12 mouse cellular contexts compared by ENCODE assay signal in the genomic region with DNA sequence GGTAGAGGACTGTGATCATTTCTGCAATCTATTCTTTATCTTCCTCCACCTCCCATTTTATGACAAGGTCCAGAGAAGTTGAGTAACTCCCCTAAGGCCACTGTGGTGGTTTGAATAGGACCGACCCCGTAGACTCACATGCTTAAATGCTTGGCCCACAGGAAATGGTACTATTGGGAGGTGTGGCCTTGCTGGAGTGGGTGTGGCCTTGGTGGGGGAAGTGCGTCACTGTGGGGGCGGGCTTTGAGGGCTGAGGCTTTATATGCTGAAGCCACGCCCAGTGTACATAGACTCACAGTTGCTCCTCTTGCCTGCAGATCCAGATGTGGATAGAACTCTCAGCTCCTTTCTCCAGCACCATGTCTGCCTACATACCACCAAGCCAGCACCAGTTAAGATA. TPM values are rescaled to one million over a fixed set of nuclear protein-coding genes. Genes with fewer than 3 reads are reported as not detected.
A peak's percentile ranks its signal among the peaks of the same experiment; 100 is the strongest.
DNase-seq lines count a peak whose midpoint lies in the region; ATAC-seq and TF ChIP-seq lines count a peak whose summit lies in the region.
"Had no signal": no experiment of that assay in that cellular context is flagged by ENCODE, and none has a peak within 500 bp of the region (broad histone marks: within the 10 kb centered on the region; RNA-seq: fewer than 3 reads in every experiment).

No protein-coding gene starts in this region.

- TF ChIP-seq CTCF in intestine, postnatal 0 days (IDR thresholded peaks at IDR 0.05; ENCODE audit: low read depth), result no peak

- no peaks in the 10 kb centered on the region for H3K9me3 ChIP-seq in kidney, embryonic 14.5 days (ENCODE audit: control insufficient read depth, low read length)
- no peaks in the 10 kb centered on the region for H3K9me3 ChIP-seq in neural tube, embryonic 13.5 days
- no peaks in the 10 kb centered on the region for H3K9me3 ChIP-seq in intestine, postnatal 0 days (ENCODE audit: control insufficient read depth)
- H3K9me3 ChIP-seq: liver, embryonic 15.5 days had no signal

- no peak overlapping the region for H3K4me3 ChIP-seq in kidney, embryonic 14.5 days (ENCODE audit: low read length)
- H3K4me3 ChIP-seq in neural tube, embryonic 13.5 days, result no peak overlapping the region
- no peak overlapping the region for H3K4me3 ChIP-seq in intestine, postnatal 0 days (ENCODE audit: low read depth, low read length)
- H3K4me3 ChIP-seq: liver, embryonic 15.5 days had no signal

- H3K4me1 ChIP-seq in kidney, embryonic 14.5 days (ENCODE audit: control insufficient read depth, insufficient read depth, low read length), result peaks cover 8% of the 10 kb centered on the region; the same call in 1 of the 2 replicates
- H3K4me1 ChIP-seq in neural tube, embryonic 13.5 days (replicated peaks), result peaks cover 6% of the 10 kb centered on the region
- H3K4me1 ChIP-seq in intestine, postnatal 0 days (replicated peaks; ENCODE audit: control insufficient read depth, insufficient read depth, low read length), result no peaks in the 10 kb centered on the region
- H3K4me1 ChIP-seq: liver, embryonic 15.5 days had no signal

- no peaks in the 10 kb centered on the region for H3K27me3 ChIP-seq in kidney, embryonic 14.5 days (ENCODE audit: control insufficient read depth, insufficient read depth, low read length)
- H3K27me3 ChIP-seq in neural tube, embryonic 13.5 days, result no peaks in the 10 kb centered on the region
- no peaks in the 10 kb centered on the region for H3K27me3 ChIP-seq in intestine, postnatal 0 days (replicated peaks; ENCODE audit: control insufficient read depth, insufficient read depth, low read length)
- H3K27me3 ChIP-seq: liver, embryonic 15.5 days had no signal

- H3K4me2 ChIP-seq in kidney, embryonic 14.5 days (replicated peaks; ENCODE audit: low read depth, low read length), result no peak overlapping the region
- no peak overlapping the region for H3K4me2 ChIP-seq in neural tube, embryonic 13.5 days
- H3K4me2 ChIP-seq in intestine, postnatal 0 days (replicated peaks; ENCODE audit: low read depth), result no peak overlapping the region
- H3K4me2 ChIP-seq: liver, embryonic 15.5 days had no signal

- H3K36me3 ChIP-seq in kidney, embryonic 14.5 days (ENCODE audit: control insufficient read depth, insufficient read depth, low read length), result no peaks in the 10 kb centered on the region
- no peaks in the 10 kb centered on the region for H3K36me3 ChIP-seq in neural tube, embryonic 13.5 days
- no peaks in the 10 kb centered on the region for H3K36me3 ChIP-seq in intestine, postnatal 0 days (ENCODE audit: control insufficient read depth, insufficient read depth)
- H3K36me3 ChIP-seq: liver, embryonic 15.5 days had no signal

- H3K27ac ChIP-seq in kidney, embryonic 14.5 days (ENCODE audit: low read depth, low read length), result peak overlapping the region; percentile 67; the same call in 1 of the 2 replicates
- peak overlapping the region; percentile 23; the same call in 1 of the 2 replicates for H3K27ac ChIP-seq in neural tube, embryonic 13.5 days (replicated peaks)
- H3K27ac ChIP-seq in intestine, postnatal 0 days (ENCODE audit: low read depth, low read length), result peak overlapping the region; percentile 63
- H3K27ac ChIP-seq: liver, embryonic 15.5 days had no signal

- WGBS in kidney, embryonic 14.5 days, result 82% methylated on average over 5 of the region's 5 CpGs
- WGBS in neural tube, embryonic 13.5 days, result 91% methylated on average over 5 of the region's 5 CpGs
- 59% methylated on average over 5 of the region's 5 CpGs for WGBS in intestine, postnatal 0 days

- no peak for DNase-seq in kidney, postnatal 36 days
- DNase-seq in neural tube, embryonic 10.5 days (ENCODE audit: extremely low spot score, low spot score), result no peak
- no peak for DNase-seq in layer of hippocampus, adult 11-12 months (ENCODE audit: low spot score)
- no peak for DNase-seq in spleen, adult 12 weeks (ENCODE audit: low spot score)
- DNase-seq: cerebellum, adult 9-11 months; forebrain, postnatal 0 days had no signal

- peak; percentile 7; the same call in 1 of the 2 replicates for ATAC-seq in kidney, embryonic 14.5 days (ENCODE audit: low FRiP score, low TSS enrichment)
- no peak for ATAC-seq in neural tube, embryonic 13.5 days (ENCODE audit: low read depth)
- ATAC-seq in intestine, postnatal 0 days, result peak; percentile 31; the same call in 1 of the 2 replicates
- ATAC-seq: activated CD4-positive, CD25-positive, alpha-beta regulatory T cell, adult 4 months; forebrain, postnatal 0 days; inflammation-experienced regulatory T-cells, adult 6 months had no signal

- no peak overlapping the region for H3K9ac ChIP-seq in kidney, embryonic 14.5 days (ENCODE audit: low read depth, low read length)
- H3K9ac ChIP-seq in neural tube, embryonic 13.5 days, result no peak overlapping the region
- H3K9ac ChIP-seq in intestine, postnatal 0 days (ENCODE audit: low read depth, low read length), result no peak overlapping the region
- H3K9ac ChIP-seq: forebrain, postnatal 0 days; liver, embryonic 15.5 days had no signal

RNA-seq across cellular contexts. Expression of gene Bdkrb2, which starts 51.9 kb away (rescaled TPM):
- polyA plus RNA-seq in kidney, embryonic 14.5 days (2014; fragmentation: Nextera tagmentation; extraction: Ambion mirVana), result 0.12 and 0.14 TPM in 2 replicates
- polyA plus RNA-seq in neural tube, embryonic 13.5 days (2015; fragmentation: Nextera tagmentation; extraction: Ambion mirVana), result 4.5 and 5.2 TPM in 2 replicates
- polyA plus RNA-seq in intestine, postnatal 0 days (2015; fragmentation: Nextera tagmentation; extraction: Ambion mirVana), result 3.8 and 4.4 TPM in 2 replicates
- polyA plus RNA-seq: activated CD4-positive, CD25-positive, alpha-beta regulatory T cell, adult 4 months; inflammation-experienced regulatory T-cells, adult 6 months had no signal

RNA-seq across cellular contexts. Expression of gene D430019H16Rik, which starts 57.5 kb away (rescaled TPM):
- polyA plus RNA-seq in kidney, embryonic 14.5 days (2014; fragmentation: Nextera tagmentation; extraction: Ambion mirVana), result 2.5 and 3.1 TPM in 2 replicates
- polyA plus RNA-seq in neural tube, embryonic 13.5 days (2015; fragmentation: Nextera tagmentation; extraction: Ambion mirVana), result 10.5 and 11.8 TPM in 2 replicates
- polyA plus RNA-seq in intestine, postnatal 0 days (2015; fragmentation: Nextera tagmentation; extraction: Ambion mirVana), result 0.51 and 0.56 TPM in 2 replicates
